Mouse (Mus musculus) thymus, adult 2 months (tissue): ENCODE results near the gene Disp1. TPM values are rescaled to one million over a fixed set of nuclear protein-coding genes. Genes with fewer than 3 reads are reported as not detected.
A peak's percentile ranks its signal among the peaks of the same experiment; 100 is the strongest.

Experiments used
- DNase-seq: peaks from one replicate; pipeline ENCODE4 v3.0.0; 2021
- H3K27ac ChIP-seq: fragments of 200-500 bp; 2 replicates; pipeline ENCODE4 v1.5.1; 2012; ENCODE audit warnings: low read length, control low read depth; ENCODE audit not compliant: control insufficient read depth, insufficient read depth
- H3K27me3 ChIP-seq: fragments of 200-500 bp; 2 replicates; pipeline ENCODE4 v1.6.1; 2012; ENCODE audit warnings: mild to moderate bottlenecking, low read length, moderate library complexity, mixed read lengths; ENCODE audit not compliant: control insufficient read depth, insufficient read depth
- H3K36me3 ChIP-seq: fragments of 200-500 bp; 2 replicates; pipeline ENCODE4 v1.6.1; 2012; ENCODE audit warnings: mild to moderate bottlenecking, low read length, moderate library complexity; ENCODE audit not compliant: control insufficient read depth, insufficient read depth
- H3K4me1 ChIP-seq: fragments of 200-500 bp; replicated peaks from 2 replicates; pipeline ENCODE4 v1.6.1; 2012; ENCODE audit warnings: low read length; ENCODE audit not compliant: control insufficient read depth, insufficient read depth
- H3K4me3 ChIP-seq: fragments of 200-500 bp; 2 replicates; pipeline ENCODE4 v1.5.1; 2012; ENCODE audit warnings: mild to moderate bottlenecking, low read length, control low read depth, moderate library complexity; ENCODE audit not compliant: control insufficient read depth, insufficient read depth
- CTCF ChIP-seq: fragments of 200-500 bp; IDR thresholded peaks from 2 replicates; pipeline ENCODE4 v1.5.1; 2012; ENCODE audit warnings: mild to moderate bottlenecking, control low read depth, low read length, moderate library complexity, borderline replicate concordance; ENCODE audit not compliant: control insufficient read depth, poor library complexity, insufficient read depth; ENCODE audit errors: extremely low read depth
- POLR2A ChIP-seq: fragments of 200-500 bp; IDR thresholded peaks from 2 replicates; pipeline ENCODE4 v1.6.1; 2012; ENCODE audit warnings: mild to moderate bottlenecking, low read length, control low read depth, moderate library complexity; ENCODE audit not compliant: control insufficient read depth, poor library complexity, insufficient read depth; ENCODE audit errors: extremely low read depth
- WGBS: fragments of 180-500 bp; shearing (Covaris S2); methylation state at CpG from one replicate; pipeline ENCODE4 v1.1.7; 2018; 5-methylcytosine and 5-hydroxymethylcytosine counted together
- polyA plus RNA-seq: library from polyadenylated mRNA; depleted of rRNA; stranded (reverse); fragments of >200 nt; gene quantifications from 2 replicates; pipeline ENCODE4 v1.2.3, GENCODE M21; 2012

The Disp1 gene
- polyA plus RNA-seq, 1 experiment: 28.9 TPM

DNA sequence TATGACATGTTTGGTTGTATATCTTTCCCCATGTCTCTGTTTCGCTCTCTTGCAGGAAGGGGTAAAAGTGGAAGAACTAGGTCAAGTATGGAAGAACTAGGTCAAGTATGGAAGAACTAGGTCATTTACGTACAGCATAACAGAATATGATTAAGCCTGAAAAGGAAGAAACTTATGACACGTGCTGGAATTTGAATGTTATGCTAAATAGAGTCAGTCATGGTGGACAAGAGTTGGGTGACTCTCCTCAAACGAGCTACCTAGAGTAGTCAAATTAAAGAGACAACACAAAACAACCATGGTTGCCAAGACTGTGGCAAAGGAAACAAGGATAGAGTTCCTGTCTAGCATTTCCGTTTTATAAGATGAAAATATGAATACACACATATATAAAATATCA is 116.6 kb downstream of the Disp1 start:
- H3K4me3 ChIP-seq: no peak overlapping the region
- no peak for DNase-seq
- H3K36me3 ChIP-seq: no peaks in the 10 kb centered on the region
- H3K27me3 ChIP-seq: no peaks in the 10 kb centered on the region
- peak overlapping the region; percentile 84 for H3K27ac ChIP-seq
- WGBS: 47% methylated on average over 5 of the region's 5 CpGs
- TF ChIP-seq POLR2A (no peak), CTCF (no peak)
- H3K4me1 ChIP-seq: peaks cover 37% of the 10 kb centered on the region

DNA sequence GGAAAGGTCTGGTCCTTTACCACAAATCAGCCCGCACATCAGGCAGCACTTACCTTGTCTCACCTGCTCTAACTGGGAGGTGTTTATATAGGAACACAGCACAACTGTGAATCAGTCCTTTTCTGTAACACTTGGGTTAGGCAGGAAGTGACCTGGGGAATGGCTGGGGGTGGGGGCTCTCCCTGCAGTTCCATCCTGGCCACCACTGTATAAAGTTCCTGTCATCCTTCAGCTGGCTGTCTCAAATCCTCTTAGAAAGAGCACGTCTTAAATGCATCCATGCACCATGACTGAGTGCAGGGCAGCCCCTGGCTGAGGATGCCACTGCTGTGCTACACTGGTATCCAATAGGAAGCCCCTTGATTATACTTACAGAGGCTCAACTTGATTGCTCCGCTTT is 118.5 kb downstream of the Disp1 start:
- peaks cover 22% of the 10 kb centered on the region for H3K4me1 ChIP-seq
- H3K4me3 ChIP-seq: no peak overlapping the region
- peak; percentile 57 for DNase-seq
- H3K27ac ChIP-seq: peak overlapping the region; percentile 42; the same call in 1 of the 2 replicates
- TF ChIP-seq POLR2A: no peak
- TF ChIP-seq CTCF: no peak
- H3K27me3 ChIP-seq: no peaks in the 10 kb centered on the region
- no peaks in the 10 kb centered on the region for H3K36me3 ChIP-seq
- WGBS: 88% methylated on average over 3 of the region's 3 CpGs

DNA sequence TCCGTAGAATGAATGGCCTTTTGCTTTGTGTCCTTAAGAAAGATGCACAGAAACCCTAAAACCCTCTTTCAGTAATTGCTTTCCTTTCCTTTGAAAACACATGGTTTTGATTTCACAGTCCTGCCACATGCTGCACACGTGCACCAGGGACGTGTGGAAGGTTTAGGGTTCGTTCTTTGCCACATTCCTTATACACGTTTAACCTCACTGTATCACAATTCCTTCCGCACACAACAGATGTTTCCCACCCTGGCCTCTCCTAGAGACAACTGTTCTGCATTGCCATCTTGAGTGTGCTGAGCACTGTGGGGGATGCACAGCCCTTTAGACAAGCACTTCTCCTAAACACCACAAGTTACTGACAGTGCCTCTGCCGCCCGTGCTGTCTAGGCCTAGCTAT is 119.2 kb downstream of the Disp1 start:
- peak overlapping the region; percentile 47; the same call in 1 of the 2 replicates for H3K27ac ChIP-seq
- no peak for DNase-seq
- no peaks in the 10 kb centered on the region for H3K36me3 ChIP-seq
- no peaks in the 10 kb centered on the region for H3K27me3 ChIP-seq
- WGBS: 88% methylated on average over 8 of the region's 8 CpGs
- TF ChIP-seq CTCF (no peak), POLR2A (no peak)
- H3K4me3 ChIP-seq: no peak overlapping the region
- peaks cover 20% of the 10 kb centered on the region for H3K4me1 ChIP-seq

DNA sequence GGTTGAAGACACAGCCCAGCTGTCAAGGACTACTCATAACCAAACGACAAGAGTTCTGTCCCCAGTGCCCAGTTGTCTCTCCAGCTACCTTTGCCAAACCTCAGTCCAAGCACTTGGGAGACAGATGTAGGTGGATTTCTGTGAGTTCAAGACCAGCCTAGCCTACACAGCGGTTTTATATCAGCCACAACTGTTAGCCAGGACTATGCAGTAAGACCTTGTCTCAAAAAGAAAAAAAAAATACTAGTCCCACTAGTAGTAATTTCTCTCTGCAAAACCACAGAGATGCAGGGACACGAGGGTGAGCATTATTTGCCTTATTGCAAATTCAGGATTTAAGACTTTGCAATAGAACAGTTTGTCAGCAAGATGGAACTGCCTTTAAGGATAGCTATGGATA is 120.0 kb downstream of the Disp1 start:
- WGBS: 86% methylated on average over 3 of the region's 3 CpGs
- Histone ChIP-seq H3K36me3 (no peaks in the 10 kb centered on the region), H3K27me3 (no peaks in the 10 kb centered on the region), H3K4me1 (peaks cover 22% of the 10 kb centered on the region), H3K4me3 (no peak overlapping the region), H3K27ac (no peak overlapping the region)
- DNase-seq: no peak
- TF ChIP-seq CTCF: no peak
- TF ChIP-seq POLR2A: no peak

DNA sequence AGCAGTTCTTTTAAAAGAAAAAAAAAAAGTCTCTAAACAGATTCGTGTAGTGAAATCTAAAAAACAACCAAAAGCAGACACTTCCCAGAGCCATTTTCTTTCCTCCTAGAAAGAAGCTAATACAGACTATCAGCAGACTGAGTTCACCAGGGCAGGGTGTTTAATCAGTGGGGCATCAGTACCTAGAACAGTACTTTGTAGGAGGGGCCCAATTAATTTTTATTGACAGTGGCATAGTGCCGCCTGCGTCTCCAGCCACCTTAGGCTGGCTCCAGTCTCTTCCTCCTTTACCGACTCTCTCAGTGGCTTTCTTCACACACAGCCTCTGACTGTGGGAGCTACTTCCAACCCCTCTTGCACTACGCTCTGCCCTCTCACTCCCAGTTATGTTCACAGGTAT is 121.1 kb downstream of the Disp1 start:
- 93% methylated on average over 5 of the region's 5 CpGs for WGBS
- Histone ChIP-seq H3K27me3 (no peaks in the 10 kb centered on the region), H3K4me3 (no peak overlapping the region), H3K27ac (no peak overlapping the region), H3K36me3 (peaks cover 8% of the 10 kb centered on the region; the same call in 1 of the 2 replicates), H3K4me1 (peaks cover 26% of the 10 kb centered on the region)
- DNase-seq: no peak
- TF ChIP-seq POLR2A (no peak), CTCF (no peak)

DNA sequence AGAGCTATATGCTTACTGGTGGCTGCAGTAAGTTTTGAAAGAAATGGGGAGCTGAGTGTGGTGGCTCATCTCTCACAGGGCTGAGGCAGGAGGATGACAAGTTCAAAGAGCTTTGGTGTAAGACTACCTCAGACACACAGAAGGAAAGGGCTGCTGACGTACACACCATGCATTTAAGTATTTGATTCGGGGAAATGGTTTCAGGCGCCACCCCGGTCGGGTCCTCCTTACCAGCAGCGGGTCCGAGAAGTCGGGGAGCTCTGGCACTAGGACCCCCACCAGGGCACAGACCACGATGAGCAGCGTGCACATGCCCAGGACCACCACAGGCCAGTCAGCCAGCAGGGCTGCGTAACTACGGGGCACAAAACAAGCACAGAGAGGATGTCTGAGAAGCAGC is 121.6 kb downstream of the Disp1 start:
- no peak for DNase-seq
- no peaks in the 10 kb centered on the region for H3K27me3 ChIP-seq
- 97% methylated on average over 12 of the region's 12 CpGs for WGBS
- H3K27ac ChIP-seq: no peak overlapping the region
- H3K4me1 ChIP-seq: peaks cover 23% of the 10 kb centered on the region
- peaks cover 8% of the 10 kb centered on the region; the same call in 1 of the 2 replicates for H3K36me3 ChIP-seq
- H3K4me3 ChIP-seq: no peak overlapping the region
- TF ChIP-seq POLR2A: no peak
- TF ChIP-seq CTCF: no peak

DNA sequence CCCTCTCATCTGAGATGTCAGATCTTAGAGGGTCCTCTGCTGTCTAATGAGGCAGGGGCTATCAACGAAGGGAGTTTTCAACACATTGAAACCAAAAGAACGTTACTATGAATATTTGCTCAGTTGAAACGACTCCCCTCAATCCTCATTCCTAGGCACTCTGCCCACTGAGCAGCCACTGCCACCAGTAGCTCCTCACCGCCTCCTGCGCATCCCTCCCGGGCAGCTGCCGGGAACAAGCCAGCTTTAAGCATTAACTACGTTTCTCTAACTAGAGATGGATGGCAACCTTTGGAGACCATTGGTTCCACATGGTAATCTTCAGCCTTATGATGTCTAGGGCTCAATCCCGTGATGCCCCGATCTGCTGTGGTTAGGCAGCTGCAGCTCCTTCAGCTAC is 123.7 kb downstream of the Disp1 start:
- WGBS: 95% methylated on average over 10 of the region's 10 CpGs
- peaks cover 13% of the 10 kb centered on the region for H3K4me1 ChIP-seq
- H3K27me3 ChIP-seq: no peaks in the 10 kb centered on the region
- DNase-seq: no peak
- H3K36me3 ChIP-seq: peaks cover 8% of the 10 kb centered on the region; the same call in 1 of the 2 replicates
- TF ChIP-seq POLR2A (no peak), CTCF (no peak)
- no peak overlapping the region for H3K27ac ChIP-seq
- H3K4me3 ChIP-seq: no peak overlapping the region
